Mouse (Mus musculus): ENCODE data around the gene Itgb2l. TPM values are rescaled to one million over a fixed set of nuclear protein-coding genes. Genes with fewer than 3 reads are reported as not detected.
"Not testable (repeated sequence)": the region's sequence is repeated elsewhere in the genome, so short reads cannot be mapped to it uniquely, and the experiment has no call there.

The Itgb2l gene
- polyA plus RNA-seq, 1 experiment: not detected

GRCm38 (mm10) chr16:96468011-96468410 lies 24.6 kb upstream of the Itgb2l start:
- TF ChIP-seq GATA1 (IDR thresholded peaks at IDR 0.05; ENCODE audit: low read length): no peak
- no peak for TF ChIP-seq TAL1 (IDR thresholded peaks at IDR 0.05; ENCODE audit: low read length)
- H3K4me3 ChIP-seq (replicated peaks): no peak overlapping the region
- no peaks in the 10 kb centered on the region for H3K4me1 ChIP-seq (ENCODE audit: control insufficient read depth)
- no peaks in the 10 kb centered on the region for H3K36me3 ChIP-seq (ENCODE audit: control insufficient read depth)
- no peaks in the 10 kb centered on the region for H3K27me3 ChIP-seq (ENCODE audit: control insufficient read depth)
- H3K9me3 ChIP-seq (ENCODE audit: control insufficient read depth, low read length): no peaks in the 10 kb centered on the region

- TF ChIP-seq GATA1 (IDR thresholded peaks at IDR 0.05; ENCODE audit: low read length): no peak
- TF ChIP-seq TAL1 (IDR thresholded peaks at IDR 0.05; ENCODE audit: low read length): no peak
- Histone ChIP-seq H3K36me3 (ENCODE audit: control insufficient read depth) (no peaks in the 10 kb centered on the region), H3K4me3 (replicated peaks) (no peak within 1 kb of the TSS), H3K4me1 (ENCODE audit: control insufficient read depth) (no peaks in the 10 kb centered on the region), H3K9me3 (ENCODE audit: control insufficient read depth, low read length) (no peaks in the 10 kb centered on the region), H3K27me3 (ENCODE audit: control insufficient read depth) (no peaks in the 10 kb centered on the region)
These were observed 24.0 kb upstream of the Itgb2l start, which contains the start of gene Pcp4 for GRCm38 (mm10) chr16:96467445-96467844. Gene Pcp4, plus strand, starts transcription at chr16:96467606.

GRCm38 (mm10) chr16:96460788-96461187 lies 17.4 kb upstream of the Itgb2l start:
- H3K4me3 ChIP-seq (replicated peaks): no peak overlapping the region
- TF ChIP-seq GATA1 (IDR thresholded peaks at IDR 0.05; ENCODE audit: low read length): no peak
- no peak for TF ChIP-seq TAL1 (IDR thresholded peaks at IDR 0.05; ENCODE audit: low read length)
- no peaks in the 10 kb centered on the region for H3K27me3 ChIP-seq (ENCODE audit: control insufficient read depth)
- H3K4me1 ChIP-seq (ENCODE audit: control insufficient read depth): no peaks in the 10 kb centered on the region
- H3K9me3 ChIP-seq (ENCODE audit: control insufficient read depth, low read length): no peaks in the 10 kb centered on the region
- H3K36me3 ChIP-seq (ENCODE audit: control insufficient read depth): no peaks in the 10 kb centered on the region

- H3K9me3 ChIP-seq (ENCODE audit: control insufficient read depth, low read length): no peaks in the 10 kb centered on the region
- H3K4me3 ChIP-seq (replicated peaks): no peak overlapping the region
- no peaks in the 10 kb centered on the region for H3K27me3 ChIP-seq (ENCODE audit: control insufficient read depth)
- no peaks in the 10 kb centered on the region for H3K36me3 ChIP-seq (ENCODE audit: control insufficient read depth)
- TF ChIP-seq TAL1 (IDR thresholded peaks at IDR 0.05; ENCODE audit: low read length): no peak
- H3K4me1 ChIP-seq (ENCODE audit: control insufficient read depth): no peaks in the 10 kb centered on the region
These were observed 15.9 kb upstream of the Itgb2l start for GRCm38 (mm10) chr16:96459356-96459755.

GRCm38 (mm10) chr16:96457612-96458011 lies 14.2 kb upstream of the Itgb2l start:
- H3K4me1 ChIP-seq (ENCODE audit: control insufficient read depth): no peaks in the 10 kb centered on the region
- H3K4me3 ChIP-seq (replicated peaks): no peak overlapping the region
- H3K36me3 ChIP-seq (ENCODE audit: control insufficient read depth): no peaks in the 10 kb centered on the region
- H3K9me3 ChIP-seq (ENCODE audit: control insufficient read depth, low read length): no peaks in the 10 kb centered on the region
- H3K27me3 ChIP-seq (ENCODE audit: control insufficient read depth): no peaks in the 10 kb centered on the region
- TF ChIP-seq TAL1 (IDR thresholded peaks at IDR 0.05; ENCODE audit: low read length) (no peak), GATA1 (IDR thresholded peaks at IDR 0.05; ENCODE audit: low read length) (no peak)

- TF ChIP-seq TAL1 (IDR thresholded peaks at IDR 0.05; ENCODE audit: low read length): no peak
- no peaks in the 10 kb centered on the region for H3K4me1 ChIP-seq (ENCODE audit: control insufficient read depth)
- no peak overlapping the region for H3K4me3 ChIP-seq (replicated peaks)
- no peaks in the 10 kb centered on the region for H3K27me3 ChIP-seq (ENCODE audit: control insufficient read depth)
- H3K36me3 ChIP-seq (ENCODE audit: control insufficient read depth): no peaks in the 10 kb centered on the region
- no peaks in the 10 kb centered on the region for H3K9me3 ChIP-seq (ENCODE audit: control insufficient read depth, low read length)
These were observed 10.7 kb upstream of the Itgb2l start for GRCm38 (mm10) chr16:96454086-96454485.

GRCm38 (mm10) chr16:96450871-96451270 lies 7.5 kb upstream of the Itgb2l start:
- H3K27me3 ChIP-seq (ENCODE audit: control insufficient read depth); H3K9me3 ChIP-seq (ENCODE audit: control insufficient read depth, low read length); H3K36me3 ChIP-seq (ENCODE audit: control insufficient read depth); H3K4me3 ChIP-seq (replicated peaks); H3K4me1 ChIP-seq (ENCODE audit: control insufficient read depth): not testable (repeated sequence)

- Histone ChIP-seq H3K4me1 (ENCODE audit: control insufficient read depth) (no peaks in the 10 kb centered on the region), H3K27me3 (ENCODE audit: control insufficient read depth) (no peaks in the 10 kb centered on the region), H3K36me3 (ENCODE audit: control insufficient read depth) (no peaks in the 10 kb centered on the region), H3K4me3 (replicated peaks) (no peak overlapping the region), H3K9me3 (ENCODE audit: control insufficient read depth, low read length) (no peaks in the 10 kb centered on the region)
- no peak for TF ChIP-seq GATA1 (IDR thresholded peaks at IDR 0.05; ENCODE audit: low read length)
- no peak for TF ChIP-seq TAL1 (IDR thresholded peaks at IDR 0.05; ENCODE audit: low read length)
These were observed 1.6 kb downstream of the Itgb2l start for GRCm38 (mm10) chr16:96441826-96442225.

- H3K27me3 ChIP-seq (ENCODE audit: control insufficient read depth): no peaks in the 10 kb centered on the region
- no peak overlapping the region for H3K4me3 ChIP-seq (replicated peaks)
- H3K4me1 ChIP-seq (ENCODE audit: control insufficient read depth): no peaks in the 10 kb centered on the region
- no peaks in the 10 kb centered on the region for H3K36me3 ChIP-seq (ENCODE audit: control insufficient read depth)
- TF ChIP-seq GATA1 (IDR thresholded peaks at IDR 0.05; ENCODE audit: low read length): no peak
- no peak for TF ChIP-seq TAL1 (IDR thresholded peaks at IDR 0.05; ENCODE audit: low read length)
- no peaks in the 10 kb centered on the region for H3K9me3 ChIP-seq (ENCODE audit: control insufficient read depth, low read length)
These were observed 2.5 kb downstream of the Itgb2l start for GRCm38 (mm10) chr16:96440871-96441270.

GRCm38 (mm10) chr16:96439682-96440081 lies 3.7 kb downstream of the Itgb2l start:
- Histone ChIP-seq H3K9me3 (ENCODE audit: control insufficient read depth, low read length) (no peaks in the 10 kb centered on the region), H3K36me3 (ENCODE audit: control insufficient read depth) (no peaks in the 10 kb centered on the region), H3K4me1 (ENCODE audit: control insufficient read depth) (no peaks in the 10 kb centered on the region), H3K4me3 (replicated peaks) (no peak overlapping the region), H3K27me3 (ENCODE audit: control insufficient read depth) (no peaks in the 10 kb centered on the region)
- TF ChIP-seq TAL1 (IDR thresholded peaks at IDR 0.05; ENCODE audit: low read length) (no peak), GATA1 (IDR thresholded peaks at IDR 0.05; ENCODE audit: low read length) (no peak)

All from erythroblast, embryonic 14.5 days (primary cell).